Mouse (Mus musculus): Measurements from ENCODE around the gene Aim2. TPM values are rescaled to one million over a fixed set of nuclear protein-coding genes. Genes with fewer than 3 reads are reported as not detected.
"Not testable (repeated sequence)": the region's sequence is repeated elsewhere in the genome, so short reads cannot be mapped to it uniquely, and the experiment has no call there.

Gene Aim2
- total and polyA plus RNA-seq, 3 experiments, result 0.82 to 1.4 (median 1.1) TPM

DNA sequence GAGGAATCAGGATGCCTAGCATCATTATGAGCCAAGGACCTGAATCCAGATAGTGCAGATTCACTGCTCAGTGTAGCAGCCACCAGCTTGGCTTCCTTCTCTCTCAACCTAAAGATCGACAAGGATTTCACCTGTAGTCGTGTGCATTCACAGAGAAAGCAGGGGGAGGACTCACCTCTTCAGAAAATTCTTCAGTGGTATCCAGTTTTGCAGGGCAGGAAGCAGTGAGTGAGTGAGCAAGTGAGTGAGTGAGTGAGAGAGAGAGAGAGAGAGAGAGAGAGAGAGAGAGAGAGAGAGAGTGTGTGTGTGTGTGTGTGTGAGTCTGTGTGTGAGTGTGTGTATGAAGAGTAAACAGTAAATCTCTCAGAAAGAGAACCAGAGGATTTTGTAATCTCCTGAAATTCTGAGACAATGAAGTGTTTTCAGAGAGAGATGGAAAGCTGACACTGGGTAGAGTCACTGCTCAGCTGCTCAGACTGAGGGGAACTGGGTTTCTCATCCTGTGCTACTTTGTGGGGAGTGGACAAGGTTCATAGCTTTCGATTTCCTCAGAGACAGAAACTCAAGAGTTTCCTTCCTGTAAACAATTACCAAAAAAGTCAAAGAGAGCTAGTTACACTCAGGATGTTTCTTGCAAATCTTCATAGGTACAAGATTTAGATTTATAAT is 140.3 kb downstream of the Aim2 start, which contains the start of gene Ifi206:
TSS of gene Ifi206 (minus strand) at position 230 of the 669 bp plus-strand sequence.
- WGBS, result 58% methylated on average over 3 of the region's 3 CpGs
- not testable (repeated sequence) for DNase-seq

DNA sequence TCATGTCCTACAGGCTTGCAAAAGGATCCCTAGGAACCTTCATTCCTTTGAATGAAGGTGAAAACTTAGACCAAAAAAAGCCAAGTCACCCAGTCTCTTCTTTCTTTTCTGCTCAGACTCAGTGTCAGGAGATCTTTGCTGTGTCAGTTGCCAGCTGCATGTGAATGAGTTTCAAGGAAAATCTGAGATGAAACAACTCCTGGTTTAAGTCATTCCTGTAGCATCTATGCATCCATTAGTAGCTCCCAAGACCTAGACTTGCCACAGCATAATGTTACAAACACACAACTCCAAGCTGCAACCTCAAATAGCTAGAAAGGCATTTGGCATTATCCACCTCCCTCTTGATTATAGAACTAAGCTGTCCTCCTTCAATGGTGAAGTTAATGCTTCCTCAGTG is 140.8 kb downstream of the Aim2 start:
- H3K36me3 ChIP-seq (ENCODE audit: control insufficient read depth, insufficient read depth, low read length); H3K4me1 ChIP-seq (ENCODE audit: control insufficient read depth, insufficient read depth, low read length); H3K4me3 ChIP-seq; intact Hi-C loops (cut with DNase I); H3K27ac ChIP-seq; DNase-seq; H3K27me3 ChIP-seq (ENCODE audit: control insufficient read depth, insufficient read depth, low read length); H3K9ac ChIP-seq (ENCODE audit: low read depth, low read length); H3K79me2 ChIP-seq (replicated peaks; ENCODE audit: control insufficient read depth, insufficient read depth, low read length): not testable (repeated sequence)

More for the DNA sequence above, 140.3 kb downstream of the Aim2 start, which contains the start of gene Ifi206:
- intact Hi-C loops (cut with DNase I); H3K27ac ChIP-seq; H3K4me1 ChIP-seq (ENCODE audit: control insufficient read depth, insufficient read depth, low read length); H3K9ac ChIP-seq (ENCODE audit: low read depth, low read length); H3K4me3 ChIP-seq; H3K79me2 ChIP-seq (replicated peaks; ENCODE audit: control insufficient read depth, insufficient read depth, low read length); H3K36me3 ChIP-seq (ENCODE audit: control insufficient read depth, insufficient read depth, low read length); H3K27me3 ChIP-seq (ENCODE audit: control insufficient read depth, insufficient read depth, low read length): not testable (repeated sequence)

DNA sequence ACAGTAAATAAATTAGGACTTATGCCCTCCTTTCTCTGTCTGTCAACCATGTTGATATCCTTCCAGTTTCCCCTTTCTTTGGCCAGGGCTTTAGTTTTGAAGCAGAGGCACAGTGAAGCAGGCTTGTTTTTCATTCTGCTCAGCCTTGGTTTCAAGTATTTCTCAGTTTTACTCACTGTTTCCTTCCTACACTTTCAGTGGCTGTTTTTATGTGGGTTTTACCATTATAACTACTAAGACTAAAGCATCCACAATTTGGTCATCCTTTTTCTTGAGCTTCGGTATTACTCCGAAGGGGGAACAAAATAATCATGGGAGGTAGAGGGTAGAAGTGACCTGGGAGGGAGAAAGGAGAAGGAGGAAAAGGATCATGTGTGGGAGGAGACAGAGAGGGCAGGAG is 159.9 kb downstream of the Aim2 start:
- H3K27ac ChIP-seq; intact Hi-C loops (cut with DNase I); H3K79me2 ChIP-seq (replicated peaks; ENCODE audit: control insufficient read depth, insufficient read depth, low read length); H3K4me1 ChIP-seq (ENCODE audit: control insufficient read depth, insufficient read depth, low read length); H3K9ac ChIP-seq (ENCODE audit: low read depth, low read length); H3K27me3 ChIP-seq (ENCODE audit: control insufficient read depth, insufficient read depth, low read length); H3K4me3 ChIP-seq; DNase-seq; H3K36me3 ChIP-seq (ENCODE audit: control insufficient read depth, insufficient read depth, low read length): not testable (repeated sequence)
- 93% methylated on average over 2 of the region's 2 CpGs for WGBS

Other genes with a start within 250 kb of the Aim2 start
- gene Olfr1408, start 213.5 kb upstream of the Aim2 start, total RNA-seq (2021), result not detected
- not detected in 2 replicates for gene Olfr1408, start 213.5 kb upstream of the Aim2 start, polyA plus RNA-seq (2012; rRNA removed)
- gene Olfr1406, start 160.2 kb upstream of the Aim2 start, total RNA-seq (2021), result not detected
- gene Olfr1406, start 160.2 kb upstream of the Aim2 start, polyA plus RNA-seq (2012; rRNA removed), result not detected in 2 replicates
- not detected for gene Olfr218, start 153.1 kb upstream of the Aim2 start, total RNA-seq (2021)
- gene Olfr218, start 153.1 kb upstream of the Aim2 start, polyA plus RNA-seq (2012; rRNA removed), result not detected in 2 replicates
- not detected for gene Olfr1404, start 138.5 kb upstream of the Aim2 start, total RNA-seq (2021)
- not detected in 2 replicates for gene Olfr1404, start 138.5 kb upstream of the Aim2 start, polyA plus RNA-seq (2012; rRNA removed)
- gene Fcer1a, start 123.7 kb upstream of the Aim2 start, total RNA-seq (2021), result under 1 TPM in 1 of 2 experiments, not detected in 1; 0.29 TPM
- gene Fcer1a, start 123.7 kb upstream of the Aim2 start, polyA plus RNA-seq (2012; rRNA removed), result 0.29 and 0.31 TPM in 2 replicates
- gene Olfr418, start 84.9 kb upstream of the Aim2 start, total RNA-seq (2021), result not detected
- not detected in 2 replicates for gene Olfr418, start 84.9 kb upstream of the Aim2 start, polyA plus RNA-seq (2012; rRNA removed)
- not detected for gene Mptx2, start 73.1 kb upstream of the Aim2 start, total RNA-seq (2021)
- not detected in 2 replicates for gene Mptx2, start 73.1 kb upstream of the Aim2 start, polyA plus RNA-seq (2012; rRNA removed)
- gene Ackr1, start 17.1 kb upstream of the Aim2 start, total RNA-seq (2021), result under 1 TPM in 1 of 2 experiments, not detected in 1; 0.59 TPM
- gene Ackr1, start 17.1 kb upstream of the Aim2 start, polyA plus RNA-seq (2012; rRNA removed), result 1.4 and 1.8 TPM in 2 replicates
- gene Cadm3, start 16.8 kb downstream of the Aim2 start, total RNA-seq (2021), result 1 to 10 TPM; 1.6 to 2.6 TPM
- 4.1 and 8.1 TPM in 2 replicates for gene Cadm3, start 16.8 kb downstream of the Aim2 start, polyA plus RNA-seq (2012; rRNA removed)
- gene Ifi206, start 140.2 kb downstream of the Aim2 start, total RNA-seq (2021), result under 1 TPM; 0.16 to 0.41 TPM
- 0.18 and 0.82 TPM in 2 replicates for gene Ifi206, start 140.2 kb downstream of the Aim2 start, polyA plus RNA-seq (2012; rRNA removed)
- gene Ifi214, start 185.1 kb downstream of the Aim2 start, total RNA-seq (2021), result under 1 TPM in 1 of 2 experiments, not detected in 1; 0.11 TPM
- 0.16 and 0.18 TPM in 2 replicates for gene Ifi214, start 185.1 kb downstream of the Aim2 start, polyA plus RNA-seq (2012; rRNA removed)
- under 1 TPM; 0.13 to 0.25 TPM for gene Ifi213, start 248.4 kb downstream of the Aim2 start, total RNA-seq (2021)
- gene Ifi213, start 248.4 kb downstream of the Aim2 start, polyA plus RNA-seq (2012; rRNA removed), result 1.1 and 1.6 TPM in 2 replicates

Data from heart, adult 2 months (tissue).